Mouse (Mus musculus): ENCODE results near the gene Birc2.

GRCm38 (mm10) chr9:7872775-7873439, 36.0 kb upstream of the Birc2 start, which contains the start of gene Birc3:
- TF ChIP-seq POLR2A (IDR thresholded peaks at IDR 0.05; ENCODE audit: control insufficient read depth, extremely low read depth, insufficient read depth, low read length, poor library complexity): peak; percentile 48; the same call in 1 of the 2 replicates
- TF ChIP-seq CTCF (IDR thresholded peaks at IDR 0.05; ENCODE audit: borderline replicate concordance, control insufficient read depth, extremely low read depth, insufficient read depth, low read length, poor library complexity): no peak
